Mouse (Mus musculus) hindbrain, postnatal 0 days (tissue): ENCODE results near the gene Zfp981. TPM values are rescaled to one million over a fixed set of nuclear protein-coding genes. Genes with fewer than 3 reads are reported as not detected.
"Not testable (repeated sequence)": the region's sequence is repeated elsewhere in the genome, so short reads cannot be mapped to it uniquely, and the experiment has no call there.

Experiments used
- ATAC-seq: fragments of 200-750 bp; cut with Nextera tagmentation; 2 replicates; pipeline ENCODE4 v1.8.0; 2017; ENCODE audit warnings: mild to moderate bottlenecking, moderate TSS enrichment, moderate library complexity
- DNase-seq: peaks from one replicate; pipeline ENCODE4 v3.0.0-alpha.2; 2015; ENCODE audit warnings: low spot score
- H3K27ac ChIP-seq: fragments of 300-500 bp; sonication (generic); 2 replicates; pipeline ENCODE4 v1.5.1; 2014; ENCODE audit warnings: mild to moderate bottlenecking
- H3K27me3 ChIP-seq: fragments of 300-500 bp; sonication (generic); 2 replicates; pipeline ENCODE4 v1.6.1; 2014; ENCODE audit warnings: low read length, mixed read lengths; ENCODE audit not compliant: insufficient read depth
- H3K36me3 ChIP-seq: fragments of 300-500 bp; sonication (generic); 2 replicates; pipeline ENCODE4 v1.6.1; 2014; ENCODE audit warnings: low read length, mixed read lengths; ENCODE audit not compliant: insufficient read depth
- H3K4me1 ChIP-seq: fragments of 300-500 bp; sonication (generic); 2 replicates; pipeline ENCODE4 v1.6.1; 2014; ENCODE audit warnings: antibody characterized with exemption, low read length, mixed read lengths; ENCODE audit not compliant: insufficient read depth
- H3K4me2 ChIP-seq: fragments of 300-500 bp; sonication (generic); 2 replicates; pipeline ENCODE4 v1.6.1; 2014; ENCODE audit warnings: low read depth, mild to moderate bottlenecking, low read length, moderate library complexity, mixed read lengths
- H3K4me3 ChIP-seq: fragments of 300-500 bp; sonication (generic); 2 replicates; pipeline ENCODE4 v1.5.1; 2014; ENCODE audit warnings: low read length
- H3K9ac ChIP-seq: fragments of 300-500 bp; sonication (generic); replicated peaks from 2 replicates; pipeline ENCODE4 v1.6.1; 2014; ENCODE audit warnings: mild to moderate bottlenecking, low read length, moderate library complexity, mixed read lengths
- H3K9me3 ChIP-seq: fragments of 300-500 bp; sonication (generic); 2 replicates; pipeline ENCODE4 v1.6.1; 2016; ENCODE audit warnings: low read length, mixed read lengths
- CTCF ChIP-seq: IDR thresholded peaks from 2 replicates; pipeline ENCODE4 v1.5.1; 2016; ENCODE audit warnings: antibody characterized with exemption, control low read depth, low read depth
- WGBS: fragments of 180-500 bp; shearing (Covaris S2); extraction: QIAGEN DNeasy Blood & Tissue Kit; methylation state at CpG from one replicate; pipeline ENCODE4 v1.1.7; 2014; 5-methylcytosine and 5-hydroxymethylcytosine counted together
- polyA plus RNA-seq: library from polyadenylated mRNA; unstranded; fragments of >200 nt; fragmentation: Nextera tagmentation; extraction: Ambion mirVana; gene quantifications from 2 replicates; pipeline ENCODE4 v1.2.1, GENCODE M21; 2015
- total RNA-seq: library from RNA; depleted of rRNA; stranded (reverse); fragments of >200 nt; gene quantifications from 2 replicates; pipeline ENCODE4 v1.2.3, GENCODE M21; 2014

Gene Zfp981
- total and polyA plus RNA-seq, 2 experiments from 2014 or later: 0.11 to 0.16 TPM

DNA sequence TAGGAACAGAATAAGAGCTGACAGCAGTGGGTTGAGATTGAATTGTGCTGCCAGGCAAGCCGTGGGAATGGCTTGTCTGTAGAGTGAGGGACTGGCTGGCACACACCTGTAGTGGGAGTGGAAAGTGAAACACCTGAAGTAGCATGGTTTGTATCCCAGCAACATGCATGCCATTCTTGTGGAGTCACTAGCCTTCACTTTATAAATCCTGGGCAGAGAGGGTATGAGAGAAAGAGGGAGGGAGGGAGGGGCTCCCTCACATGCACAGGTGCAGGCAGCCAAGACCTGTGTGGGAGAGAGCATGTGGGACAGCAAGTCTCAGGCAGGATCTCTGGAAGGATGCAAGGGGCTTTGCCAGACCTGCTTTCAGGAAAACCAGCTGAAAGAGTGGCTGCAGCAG is 44.1 kb upstream of the Zfp981 start:
- Histone ChIP-seq H3K9me3 (peaks cover 56% of the 10 kb centered on the region), H3K9ac (no peak overlapping the region), H3K4me2 (no peak overlapping the region), H3K36me3 (no peaks in the 10 kb centered on the region), H3K27me3 (no peaks in the 10 kb centered on the region), H3K27ac (no peak overlapping the region), H3K4me1 (no peaks in the 10 kb centered on the region), H3K4me3 (no peak overlapping the region)
- ATAC-seq: 0 out of 2 replicates have a peak, but pooled peaks have one; percentile 21
- no peak for DNase-seq
- TF ChIP-seq CTCF: no peak
- WGBS: 60% methylated on average over 1 of the region's 1 CpGs

DNA sequence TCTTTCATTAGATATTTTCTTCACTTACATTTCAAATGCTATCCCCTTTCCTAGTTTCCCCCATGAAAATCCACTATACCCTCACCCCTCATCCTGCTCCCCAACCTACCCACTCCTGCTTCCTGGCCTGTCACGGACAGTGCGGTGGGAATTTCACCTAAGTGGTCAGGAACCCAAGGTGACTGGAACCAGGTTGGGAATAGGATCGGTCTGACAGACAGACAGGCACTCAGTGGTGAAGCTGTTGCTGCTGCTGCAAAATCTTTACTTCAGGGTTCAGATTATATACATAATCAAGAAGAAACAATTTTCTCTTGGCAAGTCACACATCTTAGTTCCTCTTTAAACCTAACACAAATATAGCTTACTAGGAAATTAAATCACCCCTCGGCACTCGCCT is 42.0 kb upstream of the Zfp981 start:
- 80% methylated on average over 5 of the region's 5 CpGs for WGBS
- not testable (repeated sequence) for DNase-seq

DNA sequence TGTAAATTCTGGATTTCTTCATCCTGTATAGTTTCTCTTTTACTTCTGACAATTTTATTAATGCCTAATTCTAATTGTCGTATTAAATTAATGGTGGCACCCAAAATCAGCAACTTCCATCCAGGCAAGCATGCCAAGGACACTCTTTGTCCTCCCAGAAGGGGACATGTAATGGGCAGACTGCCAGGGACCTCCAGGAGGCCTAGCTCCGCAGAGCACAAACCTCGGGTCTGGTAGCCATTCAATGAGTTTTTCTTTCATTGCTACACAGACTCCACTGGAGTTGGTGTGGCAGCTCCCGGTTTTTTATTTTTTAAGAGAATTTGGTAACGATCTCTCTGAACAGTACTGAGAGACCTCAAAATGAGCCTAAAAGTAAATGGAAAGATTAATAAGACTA is 41.1 kb upstream of the Zfp981 start:
- not testable (repeated sequence) for H3K9ac ChIP-seq, H3K4me1 ChIP-seq, H3K4me2 ChIP-seq, H3K27me3 ChIP-seq, H3K27ac ChIP-seq, DNase-seq, H3K36me3 ChIP-seq, H3K4me3 ChIP-seq, ATAC-seq
- H3K9me3 ChIP-seq: peaks cover 45% of the 10 kb centered on the region
- WGBS: 81% methylated on average over 5 of the region's 5 CpGs

More for the DNA sequence above, 42.0 kb upstream of the Zfp981 start:
- H3K27ac ChIP-seq, H3K4me3 ChIP-seq, H3K4me2 ChIP-seq, H3K9ac ChIP-seq, H3K27me3 ChIP-seq, H3K4me1 ChIP-seq, H3K36me3 ChIP-seq, ATAC-seq: not testable (repeated sequence)
- peaks cover 48% of the 10 kb centered on the region for H3K9me3 ChIP-seq

DNA sequence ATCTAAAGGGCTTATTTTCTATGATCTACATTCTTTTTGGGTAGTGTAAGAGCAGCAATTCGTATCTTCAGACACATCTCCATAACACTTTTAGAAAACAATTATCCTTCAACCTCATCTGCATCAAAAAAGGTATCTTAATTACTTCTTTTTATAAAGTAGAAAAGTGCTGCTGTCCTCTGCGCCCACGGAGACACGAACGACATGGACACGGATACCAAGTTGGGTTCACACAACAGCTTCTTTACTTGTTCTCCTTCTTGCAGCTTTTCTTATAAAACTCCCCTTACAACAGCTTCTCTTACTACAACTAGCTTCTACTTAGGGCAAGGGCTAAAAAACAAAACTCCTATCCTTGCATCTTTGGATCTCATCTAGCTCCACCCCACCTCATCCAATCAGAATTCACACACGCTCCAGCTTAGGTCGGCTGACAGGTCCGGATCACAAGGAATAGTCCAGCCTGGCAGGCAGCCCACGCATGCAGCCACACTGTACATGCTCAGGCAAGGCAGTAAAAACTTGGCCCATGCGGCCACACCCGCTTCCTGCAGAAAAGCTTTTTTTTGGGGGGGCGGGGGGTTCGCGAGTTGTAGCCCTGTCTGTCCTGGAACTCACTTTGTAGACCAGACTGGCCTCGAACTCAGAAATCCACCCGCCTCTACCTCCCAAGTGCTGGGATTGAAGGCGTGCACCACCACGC is 38.0 kb upstream of the Zfp981 start:
- not testable (repeated sequence) for H3K9ac ChIP-seq, H3K4me2 ChIP-seq, ATAC-seq, H3K36me3 ChIP-seq, H3K27me3 ChIP-seq, H3K4me3 ChIP-seq, H3K27ac ChIP-seq, DNase-seq, H3K4me1 ChIP-seq
- H3K9me3 ChIP-seq: peaks cover 17% of the 10 kb centered on the region
- WGBS: 89% methylated on average over 17 of the region's 19 CpGs

DNA sequence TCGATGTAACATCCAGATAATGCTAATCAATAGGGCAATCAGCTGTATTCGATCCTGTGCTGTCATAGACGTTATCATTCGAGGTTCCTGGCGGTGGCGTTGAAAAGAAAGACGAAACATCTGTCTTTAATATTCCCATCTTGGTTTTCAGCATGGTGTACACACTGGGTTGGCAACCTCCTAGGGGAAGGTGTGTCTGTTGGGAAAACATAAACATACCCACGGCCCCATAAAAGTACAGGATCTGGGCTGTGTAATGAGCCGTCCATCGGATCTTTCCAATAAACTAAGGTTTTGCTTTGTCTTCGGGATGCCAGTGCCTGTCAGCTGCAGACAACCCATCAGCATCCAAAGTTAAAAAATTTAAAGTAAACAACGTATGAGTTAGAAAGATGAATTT is 31.8 kb upstream of the Zfp981 start:
- ATAC-seq, H3K27me3 ChIP-seq, H3K4me3 ChIP-seq, H3K4me2 ChIP-seq, H3K36me3 ChIP-seq, H3K4me1 ChIP-seq, DNase-seq, H3K27ac ChIP-seq, H3K9ac ChIP-seq: not testable (repeated sequence)
- 90% methylated on average over 9 of the region's 12 CpGs for WGBS
- H3K9me3 ChIP-seq: peaks cover 15% of the 10 kb centered on the region

DNA sequence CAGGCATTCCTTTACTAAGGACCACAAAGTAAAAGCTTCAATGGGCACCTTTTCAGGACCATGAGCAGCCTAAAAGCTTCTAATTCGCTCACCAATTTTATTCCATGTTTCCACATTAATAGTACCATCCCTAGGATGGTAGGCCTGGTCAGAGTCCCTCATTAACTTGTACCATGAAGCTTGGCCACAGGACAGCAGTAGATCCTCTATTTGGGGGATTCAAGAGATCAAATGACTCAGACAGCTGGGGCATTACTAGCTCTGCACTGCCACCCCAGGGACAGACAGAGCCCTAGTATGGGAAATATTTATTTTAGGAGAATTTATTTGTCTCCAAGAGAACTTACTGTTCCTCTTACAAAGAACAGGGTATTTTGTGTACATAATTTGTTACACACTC is 27.6 kb upstream of the Zfp981 start:
- ATAC-seq, H3K4me3 ChIP-seq, H3K4me1 ChIP-seq, H3K9ac ChIP-seq, H3K27me3 ChIP-seq, H3K36me3 ChIP-seq, H3K4me2 ChIP-seq, DNase-seq, H3K27ac ChIP-seq: not testable (repeated sequence)
- WGBS: no CpG with 5 or more reads among the region's 1 CpGs
- H3K9me3 ChIP-seq: peaks cover 31% of the 10 kb centered on the region

DNA sequence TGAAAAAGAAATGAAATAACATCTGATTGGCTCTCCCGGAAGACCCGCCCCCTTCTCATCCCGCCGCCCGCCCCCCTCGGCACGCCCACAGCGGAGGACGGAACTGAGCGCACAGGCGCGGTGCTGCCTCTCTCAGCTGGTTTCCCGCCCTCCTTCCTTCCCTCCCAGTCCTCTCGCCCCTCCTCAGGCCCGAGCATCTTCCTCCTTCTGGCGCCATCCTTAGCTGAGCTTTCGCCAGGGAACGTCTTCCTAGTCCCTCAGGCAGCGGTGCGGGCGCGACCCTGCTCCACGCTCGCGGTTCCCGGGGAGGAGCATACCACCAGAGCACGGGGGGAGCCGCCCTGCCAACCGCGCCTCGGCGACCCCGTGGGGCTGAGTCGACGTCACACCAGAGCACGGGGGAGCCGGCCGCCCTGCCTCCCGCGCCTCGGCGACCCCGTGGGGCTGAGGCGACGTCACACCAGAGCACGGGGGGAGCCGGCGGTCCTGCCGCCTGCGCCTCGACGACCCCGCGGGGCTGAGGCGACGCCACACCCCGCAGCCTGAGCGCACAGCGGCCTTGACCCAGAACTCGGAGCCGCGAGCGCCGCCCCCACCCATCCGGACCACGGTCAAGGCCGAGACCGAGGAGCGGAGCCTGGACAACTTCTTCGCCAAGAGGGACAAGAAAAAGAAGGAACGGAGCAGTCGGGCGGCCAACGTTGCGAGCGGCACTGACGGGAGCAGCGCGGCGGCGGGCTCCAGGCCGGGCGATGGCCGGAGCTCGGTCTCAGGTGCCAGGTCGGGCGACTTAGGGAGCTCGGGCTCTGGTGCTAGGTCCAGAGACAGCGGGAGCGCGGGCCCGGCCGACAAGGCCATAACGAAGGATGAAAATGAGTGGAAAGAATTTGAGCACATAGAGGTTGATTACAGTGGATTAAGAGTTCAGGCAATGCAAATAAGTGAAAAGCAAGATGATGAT is 26.8 kb upstream of the Zfp981 start:
- ATAC-seq: peak; percentile 81
- not testable (repeated sequence) for DNase-seq, H3K4me3 ChIP-seq, H3K9ac ChIP-seq, H3K27me3 ChIP-seq, H3K27ac ChIP-seq, H3K4me1 ChIP-seq, H3K4me2 ChIP-seq, H3K36me3 ChIP-seq
- H3K9me3 ChIP-seq: peaks cover 26% of the 10 kb centered on the region
- WGBS: 65% methylated on average over 53 of the region's 94 CpGs

DNA sequence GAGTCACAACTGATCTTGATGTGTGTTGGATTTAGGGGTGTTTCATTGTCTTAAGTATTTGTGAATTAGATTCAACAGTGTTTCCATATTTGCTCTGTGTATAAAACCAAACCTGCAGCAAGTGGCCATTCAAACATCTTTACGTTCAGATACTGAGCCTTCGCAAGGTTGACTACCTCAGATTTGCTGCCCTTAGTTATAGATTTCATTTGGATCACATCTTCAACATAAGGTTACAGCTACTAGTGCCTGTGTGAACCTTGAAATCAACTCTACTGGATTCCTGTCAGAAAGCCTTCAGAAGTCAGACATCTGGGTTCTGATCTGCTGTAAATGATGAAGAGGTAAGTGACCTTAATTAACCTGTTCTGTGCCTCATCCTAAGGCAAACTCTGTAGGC is 25.6 kb upstream of the Zfp981 start:
- not testable (repeated sequence) for H3K9ac ChIP-seq, DNase-seq, H3K4me3 ChIP-seq, H3K36me3 ChIP-seq, ATAC-seq, H3K4me2 ChIP-seq, H3K27ac ChIP-seq, H3K4me1 ChIP-seq, H3K27me3 ChIP-seq
- WGBS: 95% methylated on average over 2 of the region's 2 CpGs
- peaks cover 35% of the 10 kb centered on the region for H3K9me3 ChIP-seq

DNA sequence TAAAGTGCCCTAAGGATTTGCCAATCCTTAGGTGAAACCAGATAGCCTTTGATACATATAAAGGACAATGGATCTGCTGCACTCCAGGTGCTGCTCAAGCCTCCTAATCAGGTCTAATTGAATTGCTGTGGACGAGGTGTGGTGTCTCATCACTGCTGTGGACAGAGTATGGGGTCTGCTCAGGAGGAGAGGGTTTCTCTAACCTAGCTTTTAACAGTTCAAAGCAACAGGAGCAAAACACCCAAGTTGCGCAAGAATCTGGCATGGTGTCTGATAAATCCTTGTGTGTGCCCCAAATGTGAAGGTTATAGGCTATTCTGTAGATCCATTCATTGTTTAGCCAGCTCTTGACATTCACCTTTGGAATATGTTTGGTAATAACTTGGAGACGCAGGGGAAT is 24.9 kb upstream of the Zfp981 start:
- not testable (repeated sequence) for H3K4me1 ChIP-seq, DNase-seq, H3K4me2 ChIP-seq, H3K36me3 ChIP-seq, H3K4me3 ChIP-seq, H3K9ac ChIP-seq, H3K27me3 ChIP-seq, ATAC-seq, H3K27ac ChIP-seq
- WGBS: 72% methylated on average over 3 of the region's 3 CpGs
- peaks cover 39% of the 10 kb centered on the region for H3K9me3 ChIP-seq
